Mouse (Mus musculus) lung, adult 18-20 months (tissue): ENCODE data around the gene R3hcc1l.
A peak's percentile ranks its signal among the peaks of the same experiment; 100 is the strongest.

Experiments
- DNase-seq, 2 experiments: peaks; one replicate each; pipeline ENCODE4 v3.0.0; 2022; ENCODE audit warnings: mixed read lengths in 2 of 2

Gene R3hcc1l

DNA sequence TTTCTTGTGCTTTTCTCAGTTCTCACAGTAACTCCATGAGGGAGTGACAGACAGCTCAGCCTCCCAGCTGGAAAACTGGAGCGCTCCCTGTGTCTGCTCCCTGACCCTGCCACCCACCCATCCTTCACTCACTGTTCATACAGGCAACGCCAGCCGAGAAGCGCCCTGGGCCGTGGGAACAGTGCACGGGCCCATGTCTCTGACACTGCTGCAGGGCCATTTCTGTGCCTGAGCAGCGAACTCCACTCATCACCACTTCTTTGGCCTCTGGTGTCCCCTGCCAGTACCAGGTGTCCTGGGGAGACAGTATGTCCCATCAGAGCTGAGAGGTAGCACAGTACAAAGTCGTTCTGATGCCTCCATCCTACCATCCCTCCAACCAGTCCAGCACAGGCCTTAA is 83.5 kb downstream of the R3hcc1l start:
- no peak for DNase-seq

DNA sequence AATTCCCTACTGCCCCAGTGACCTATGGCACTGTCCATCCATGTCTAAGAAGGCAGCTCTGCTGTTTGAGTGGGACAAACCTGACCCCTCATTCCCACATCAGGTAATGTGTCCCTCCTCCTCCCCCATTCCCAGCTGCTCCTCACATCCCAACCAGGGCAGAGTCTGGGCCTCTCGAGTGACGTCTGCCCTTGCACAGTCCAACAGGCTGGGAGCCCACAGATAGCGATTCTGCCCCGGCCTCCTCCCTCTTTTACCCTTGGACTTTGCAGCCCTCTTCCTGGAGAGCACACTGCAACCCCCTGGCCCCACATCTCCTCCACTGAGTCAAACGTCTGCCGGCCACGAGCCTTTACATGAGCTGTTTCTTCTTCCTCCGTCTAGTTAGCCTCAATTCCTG is 84.0 kb downstream of the R3hcc1l start:
- no peak for DNase-seq

DNA sequence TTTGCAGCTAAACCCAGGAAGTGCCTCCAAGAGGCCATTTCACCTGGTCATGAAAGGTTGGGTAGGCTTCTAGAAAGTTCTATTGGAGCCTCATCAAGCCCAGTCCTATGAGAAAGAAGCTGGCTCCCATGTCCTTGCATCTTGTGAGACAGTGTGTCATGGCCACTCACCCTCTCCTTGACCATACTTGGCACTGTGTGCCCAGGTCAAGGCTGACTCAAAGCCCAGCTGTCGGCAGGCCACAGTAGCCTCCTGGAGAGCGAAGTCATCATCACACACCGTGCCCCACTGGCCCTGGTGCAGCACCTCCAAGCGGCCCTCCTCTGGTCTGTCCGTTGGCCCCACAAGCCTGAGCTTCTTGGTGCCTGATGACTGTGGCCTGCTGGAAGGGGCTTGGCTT is 89.5 kb downstream of the R3hcc1l start:
- DNase-seq = no peak

DNA sequence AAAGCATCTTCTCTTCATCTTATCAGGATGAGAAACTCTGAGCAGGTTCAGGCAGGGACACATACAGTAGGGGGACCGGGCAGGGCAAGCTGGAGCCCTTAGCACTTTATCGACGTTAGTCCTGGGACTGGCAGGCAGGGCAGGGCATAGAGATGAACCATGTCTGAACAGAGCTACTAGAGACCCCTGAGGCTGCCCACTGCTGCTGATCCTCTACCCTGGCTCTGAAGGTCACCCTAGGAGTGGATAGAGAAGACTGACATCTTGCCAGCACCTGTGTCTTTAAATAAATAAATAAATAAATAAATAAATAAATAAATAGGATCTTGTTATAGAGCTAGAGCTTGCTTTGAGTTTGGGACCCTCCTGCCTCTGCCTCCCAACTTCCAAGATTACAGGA is 91.2 kb downstream of the R3hcc1l start:
- DNase-seq = no peak

DNA sequence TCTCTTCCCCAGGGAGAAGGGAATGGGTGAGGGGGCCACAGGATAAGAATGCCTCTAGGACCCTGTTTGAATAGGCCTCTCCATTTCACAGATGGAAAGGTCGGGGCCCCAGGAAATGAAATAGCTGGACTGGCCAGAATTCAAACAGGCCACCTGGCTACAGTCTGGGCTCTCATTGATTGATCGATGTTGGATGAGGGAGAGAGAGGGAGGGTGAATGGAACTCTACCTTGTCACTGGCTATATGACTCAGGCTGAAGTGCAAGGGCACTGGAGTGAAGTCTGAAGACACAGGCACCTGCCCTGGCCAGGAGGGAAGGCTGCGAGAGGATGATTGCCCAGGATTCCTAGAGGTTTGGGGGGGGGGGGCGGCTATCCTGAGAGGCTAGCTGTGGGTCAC is 93.2 kb downstream of the R3hcc1l start:
- DNase-seq = no peak

DNA sequence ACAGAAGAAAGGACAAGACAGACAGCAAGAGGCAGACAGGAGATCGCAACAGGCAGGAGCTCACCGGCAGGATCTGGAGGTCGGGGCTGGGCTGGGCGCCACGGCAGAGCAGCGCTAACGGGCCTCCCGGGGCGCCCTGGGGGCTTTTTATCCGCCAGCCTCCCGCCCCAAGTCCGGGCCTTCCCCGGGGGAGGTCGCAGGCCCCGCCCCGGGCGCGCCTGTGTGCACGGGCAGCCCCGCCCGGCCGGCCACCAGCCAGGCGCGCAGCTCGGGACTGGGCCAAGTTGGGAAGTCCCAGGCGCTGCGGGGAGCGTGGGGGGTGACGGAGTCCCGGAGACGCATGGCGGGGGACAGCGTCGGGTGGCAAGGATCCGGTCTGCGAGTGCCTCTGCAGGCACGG is 94.1 kb downstream of the R3hcc1l start, which contains the start of gene Loxl4:
Gene Loxl4 (minus strand): TSS at position 160 of the 400 bp plus-strand sequence.
- DNase-seq = peak; percentile 67 to 76

DNA sequence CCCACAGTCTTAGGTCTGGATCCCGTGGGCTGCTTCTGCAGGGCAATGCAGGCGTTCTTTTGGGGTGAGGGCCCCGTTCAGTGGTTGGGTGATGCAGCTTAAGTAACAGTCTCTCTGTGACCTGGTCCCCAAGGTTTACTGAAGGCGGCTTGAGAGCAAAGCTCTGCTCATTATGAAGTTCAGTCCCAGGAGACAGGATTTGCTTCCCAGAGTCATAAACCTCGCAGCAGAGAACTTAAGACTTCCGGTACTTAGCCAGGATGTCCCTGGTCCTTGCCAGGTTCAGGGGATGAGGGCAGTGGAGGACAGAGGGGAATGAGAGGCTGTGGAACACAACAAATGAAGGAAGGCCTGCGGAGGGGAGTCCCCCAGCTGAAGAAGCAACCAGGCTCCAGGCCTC is 94.6 kb downstream of the R3hcc1l start:
- DNase-seq = no peak

DNA sequence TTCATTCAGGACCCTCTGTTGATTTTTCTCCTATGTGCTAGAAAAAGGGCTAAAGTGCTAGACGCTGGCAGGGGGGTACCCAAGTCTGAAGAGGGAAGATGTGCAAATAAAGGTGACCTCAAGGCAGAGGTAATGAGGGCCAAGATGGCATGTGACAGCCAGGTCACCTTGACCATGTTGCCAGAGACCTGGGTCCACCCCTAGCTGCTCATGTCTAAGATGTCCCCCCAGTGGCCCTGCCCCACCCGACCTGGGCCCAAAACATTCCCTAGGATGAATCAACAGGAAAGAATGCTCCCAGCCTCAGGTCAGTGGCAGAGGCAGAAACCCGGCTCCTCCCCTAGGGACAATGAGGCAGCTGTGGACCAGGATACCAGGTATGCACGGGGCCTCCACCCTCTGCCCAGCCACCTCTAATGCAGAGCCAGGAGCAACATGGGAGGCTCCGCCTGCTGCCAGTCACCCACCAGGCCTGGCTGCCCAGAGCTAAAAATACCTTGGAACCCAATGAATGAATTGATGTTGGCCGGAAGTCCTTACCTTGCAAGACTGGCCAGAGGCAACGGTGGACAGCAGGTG is 95.2 kb downstream of the R3hcc1l start:
- no peak for DNase-seq

DNA sequence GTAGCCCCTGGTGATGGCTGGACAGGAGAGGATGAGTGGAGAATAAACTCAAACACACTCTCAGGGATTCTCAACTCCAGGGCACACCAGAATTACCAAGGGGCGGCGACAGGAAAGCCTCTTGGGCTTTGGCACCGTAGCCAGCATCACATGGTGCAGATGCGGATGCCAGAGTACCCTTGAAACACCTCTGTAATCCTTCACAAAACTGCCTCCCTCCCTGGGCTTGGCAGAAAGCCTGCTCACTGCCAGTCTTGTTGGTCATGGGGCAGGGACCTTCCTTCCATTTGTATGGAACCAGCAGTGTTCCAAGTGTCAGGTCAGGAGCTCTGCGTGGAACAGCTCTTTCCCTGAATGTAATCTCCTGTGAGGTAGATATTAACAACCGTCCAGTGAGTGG is 109.5 kb downstream of the R3hcc1l start:
- DNase-seq = peak; percentile 23 to 27

DNA sequence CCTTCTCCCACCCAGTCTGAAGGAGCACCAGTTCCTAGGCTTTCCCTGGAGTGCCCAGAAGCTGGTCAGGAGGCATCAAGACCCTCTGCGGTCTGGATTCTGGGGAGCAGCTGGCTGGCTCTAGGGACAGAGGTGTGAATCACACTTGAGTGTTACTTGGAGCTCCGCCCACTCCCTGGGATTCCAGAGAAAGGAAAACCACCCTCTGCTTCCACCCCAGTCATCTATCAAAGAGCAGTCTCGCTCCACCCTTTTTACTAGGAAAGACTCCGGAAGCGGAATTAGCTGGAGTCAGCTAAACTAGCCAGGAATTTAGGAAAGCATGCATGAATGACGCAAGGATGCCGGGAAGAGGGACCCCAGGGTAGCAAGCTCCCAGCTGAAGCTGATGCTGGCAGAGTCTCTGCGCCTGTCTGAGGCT is 113.0 kb downstream of the R3hcc1l start:
- DNase-seq = peak; percentile 32 to 57

DNA sequence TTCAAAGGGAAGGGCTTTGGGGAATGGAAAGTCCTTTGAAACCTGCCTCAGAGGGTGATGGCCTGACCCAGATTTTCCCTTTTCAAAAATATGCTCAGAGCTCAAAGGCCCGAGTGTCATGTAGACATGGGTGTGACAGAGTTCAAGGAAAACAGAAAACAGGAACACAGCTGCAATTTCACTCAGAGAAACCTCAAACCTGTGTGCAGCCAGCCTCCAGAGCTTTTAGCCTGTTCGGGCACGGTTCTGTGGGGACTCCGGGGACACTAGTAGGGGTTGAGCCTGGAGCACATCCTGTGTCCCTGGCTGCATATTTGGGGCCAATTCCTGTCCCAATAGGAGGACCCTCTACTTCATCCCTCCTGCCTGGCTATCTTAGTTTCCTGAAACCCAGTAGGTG is 113.7 kb downstream of the R3hcc1l start:
- no peak for DNase-seq

DNA sequence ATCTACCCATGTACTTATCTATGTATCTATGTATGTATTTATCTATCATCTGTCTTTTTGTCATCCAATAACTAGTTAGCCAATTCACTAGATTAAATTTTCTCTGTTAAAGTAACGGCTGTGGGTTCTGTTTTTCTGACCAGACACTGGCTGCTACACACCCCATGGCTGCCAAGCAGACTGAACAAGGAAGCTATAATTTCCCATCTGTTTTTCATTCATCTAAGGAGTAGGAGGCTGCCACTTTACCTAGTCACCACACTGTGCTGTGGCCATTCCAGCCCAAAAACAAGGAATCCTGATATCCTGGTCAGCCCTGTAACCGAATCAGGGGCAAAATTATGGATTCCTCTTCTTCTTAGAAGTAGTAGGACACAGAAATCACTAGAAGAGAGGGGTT is 115.1 kb downstream of the R3hcc1l start:
- DNase-seq = no peak

DNA sequence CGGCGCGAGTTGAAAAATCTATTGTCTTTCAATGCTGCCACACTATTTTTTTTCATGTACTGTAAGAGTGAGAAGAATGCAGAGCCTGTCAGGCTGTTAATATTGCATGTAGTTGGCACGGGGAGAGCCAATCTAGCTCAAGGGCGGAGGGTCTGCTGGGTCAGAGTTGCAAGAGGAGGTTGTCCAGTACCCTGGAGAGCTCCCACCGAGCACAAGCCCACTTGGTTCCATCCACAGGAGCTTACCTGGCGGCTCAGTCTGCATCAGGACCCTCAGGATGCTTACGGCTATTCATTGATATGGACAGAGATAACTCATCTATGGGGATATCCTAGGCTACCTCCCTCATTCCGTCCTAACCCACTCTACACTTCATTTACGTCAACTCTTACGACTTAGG is 118.1 kb downstream of the R3hcc1l start:
- no peak for DNase-seq

DNA sequence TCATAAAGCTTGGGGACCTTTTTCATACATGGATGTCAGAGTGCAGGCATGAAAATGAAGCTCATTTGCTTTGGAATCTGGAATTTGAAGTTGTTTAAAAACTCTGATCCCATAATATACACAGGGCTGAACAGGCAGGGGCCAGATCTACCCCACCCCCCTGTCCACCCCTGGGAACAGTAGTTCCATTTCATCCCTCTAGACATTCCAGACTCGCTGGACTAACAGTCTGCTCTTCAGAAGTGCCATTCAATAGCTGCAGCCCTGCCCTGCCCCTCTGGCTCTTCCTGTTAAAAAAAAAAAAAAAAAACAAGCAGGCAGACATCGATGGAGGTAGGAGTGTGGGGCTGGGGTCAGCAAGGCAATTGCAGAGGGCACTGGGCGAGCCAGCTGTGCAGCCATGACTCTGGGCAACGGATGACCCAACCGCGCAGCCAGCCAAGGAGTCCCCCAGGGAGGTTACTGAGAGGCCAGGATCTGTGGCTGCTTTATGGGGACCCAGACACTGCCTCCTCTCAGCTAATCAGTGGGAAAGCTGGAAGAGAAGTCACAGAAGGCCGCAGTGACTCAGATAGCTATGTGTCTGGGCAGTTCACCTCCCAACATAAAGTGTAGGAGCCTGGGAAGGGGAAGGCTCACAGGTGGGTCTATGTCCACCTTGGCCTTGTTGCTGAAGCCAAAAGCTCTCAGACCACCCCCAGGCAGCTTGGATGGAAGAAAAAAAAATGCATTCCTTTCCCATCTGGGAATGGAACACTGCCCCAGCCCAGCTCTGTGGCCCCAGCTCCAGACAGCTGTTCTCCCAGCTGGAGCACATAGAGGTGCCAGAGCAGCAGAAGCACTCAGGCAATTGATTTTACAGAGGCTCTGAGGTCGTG is 120.3 kb downstream of the R3hcc1l start:
- DNase-seq = peak in 1 of 2 experiments; percentile 29

DNA sequence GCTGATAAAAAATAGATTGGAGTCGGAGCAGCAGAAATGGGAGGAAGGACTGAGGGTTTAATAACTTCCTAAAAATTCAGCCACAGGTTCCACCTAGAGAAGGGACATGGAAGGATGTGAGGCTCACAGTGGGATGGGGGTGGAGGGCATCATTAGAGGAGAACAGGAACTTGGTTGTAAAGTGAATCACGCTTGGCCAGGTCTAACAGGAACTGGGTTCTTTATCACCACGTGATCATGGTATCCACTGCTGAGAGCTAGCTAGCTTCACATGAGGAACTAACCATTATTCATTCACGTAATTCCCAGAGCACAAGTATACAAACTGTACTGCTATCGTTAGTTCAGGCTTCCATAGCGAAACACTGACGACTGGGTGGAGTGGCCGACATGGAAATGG is 121.0 kb downstream of the R3hcc1l start:
- DNase-seq = no peak

DNA sequence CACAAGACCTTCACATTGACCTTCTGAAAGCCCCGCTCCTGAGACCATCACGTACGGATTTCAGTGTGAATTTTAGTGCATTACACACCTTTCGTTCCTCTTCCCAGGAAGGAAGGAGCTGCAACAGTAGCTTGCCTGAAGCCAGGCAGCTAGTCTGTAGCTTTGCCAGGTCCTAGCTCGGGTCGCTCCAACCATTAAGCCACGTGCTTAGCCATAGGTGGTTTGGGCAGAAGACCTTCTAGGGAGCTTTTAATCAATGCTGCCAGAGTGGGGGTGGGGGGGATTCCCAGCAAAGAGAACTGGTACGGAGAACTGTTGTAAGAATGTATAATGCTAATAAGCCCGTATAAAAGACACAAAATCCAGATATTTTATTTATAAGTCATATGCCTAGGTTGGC is 121.7 kb downstream of the R3hcc1l start:
- no peak for DNase-seq
